Mouse (Mus musculus) heart, postnatal 4 days (tissue): ENCODE data around the gene Abcc6. TPM values are rescaled to one million over a fixed set of nuclear protein-coding genes. Genes with fewer than 3 reads are reported as not detected.

Experiments used
- DNase-seq: peaks from one replicate; pipeline ENCODE4 v3.0.0; 2021
- total RNA-seq, 2 experiments: library from RNA; stranded (reverse); gene quantifications; 2 replicates each; pipeline ENCODE4 v1.2.3; 2021

Abcc6 gene
- total RNA-seq, 2 experiments from 2014 or later = not detected

DNA sequence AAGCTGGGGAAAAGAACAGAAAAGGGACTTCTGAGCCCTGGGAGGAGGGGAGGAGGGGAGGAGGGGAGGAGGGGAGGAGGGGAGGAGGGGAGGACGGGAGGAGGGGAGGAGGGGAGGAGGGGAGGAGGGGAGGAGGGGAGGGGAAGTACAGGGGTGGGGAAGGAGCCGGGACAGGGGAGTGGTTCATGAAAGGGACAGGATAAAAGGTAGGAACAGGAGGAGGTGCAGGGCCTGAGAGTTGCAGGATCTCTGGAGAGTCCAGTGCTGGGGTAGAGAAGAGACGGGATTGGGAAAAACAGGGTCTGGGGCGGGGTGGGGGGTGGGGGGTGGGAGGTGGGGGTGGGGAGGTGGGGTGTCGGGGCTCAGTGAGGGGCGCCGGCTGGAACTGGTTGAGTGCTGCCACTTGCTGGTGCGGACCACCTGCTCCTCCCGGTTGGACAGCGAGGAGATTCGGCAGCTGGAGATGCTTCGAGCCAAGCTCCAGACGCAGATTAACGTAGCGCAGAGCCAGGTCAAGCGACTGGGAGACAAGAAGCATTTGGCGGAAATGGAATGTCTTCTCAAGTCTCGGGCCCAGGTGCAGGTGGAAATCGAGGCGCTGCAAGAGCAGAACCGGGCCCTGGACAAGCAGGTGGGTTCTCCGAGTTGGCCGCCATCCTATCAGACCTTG, 101.3 kb downstream of the Abcc6 start:
- no peak for DNase-seq

DNA sequence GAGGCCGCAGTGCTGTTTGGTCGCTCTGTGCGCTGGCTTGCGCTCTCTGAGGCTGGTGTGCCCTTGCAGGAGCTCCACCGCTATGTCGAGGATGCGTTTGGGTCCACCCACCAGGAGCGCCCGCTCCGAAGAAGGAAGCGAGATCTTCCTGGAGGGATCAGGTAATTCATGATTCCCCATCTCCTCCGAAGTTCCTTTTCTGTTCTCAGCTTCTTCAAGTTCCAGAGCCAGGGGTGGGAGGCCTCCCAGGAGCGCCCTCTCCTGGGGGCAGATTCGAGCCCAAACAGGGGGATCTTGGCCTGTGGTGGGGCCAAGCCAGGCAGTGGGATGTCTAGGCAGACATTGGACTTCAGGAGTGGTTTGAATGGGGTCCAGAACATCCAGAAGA, 105.7 kb downstream of the Abcc6 start:
- DNase-seq = peak; percentile 48

DNA sequence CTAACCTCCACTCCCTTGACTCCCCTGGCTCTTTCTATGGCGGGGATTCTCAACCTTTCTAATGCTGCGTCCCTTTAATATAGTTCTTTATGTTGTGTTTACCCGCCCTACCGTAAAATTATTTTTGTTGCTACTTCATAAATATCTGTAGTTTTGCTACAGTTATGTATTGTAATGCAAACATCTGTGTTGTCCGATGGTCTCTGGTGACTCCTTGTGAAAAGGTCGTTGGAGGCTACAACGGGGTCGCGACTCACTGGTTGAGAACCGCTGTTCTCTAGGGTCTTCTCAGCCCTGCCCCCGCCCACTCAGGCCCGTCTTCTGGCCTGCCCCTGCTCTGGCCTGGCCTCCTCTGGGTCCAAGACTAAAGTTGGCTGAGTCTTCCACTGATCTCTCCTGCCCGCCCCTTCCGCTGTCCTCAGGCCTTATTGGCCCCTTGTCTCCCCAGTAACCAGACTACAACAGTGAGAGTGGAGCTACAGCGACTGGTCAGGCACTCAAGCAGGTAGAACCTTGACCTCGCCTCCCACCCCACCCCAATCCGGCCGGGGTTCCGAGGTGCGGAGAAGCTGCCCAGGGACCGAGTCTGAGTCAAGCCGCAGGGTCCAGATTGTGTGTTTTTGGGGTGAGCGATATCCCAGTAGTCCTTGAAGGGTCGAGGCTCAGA, 106.2 kb downstream of the Abcc6 start, which contains the start of gene Ccdc114:
Gene Ccdc114, plus strand, starts transcription at position 311 of the 667 bp plus-strand sequence.
- DNase-seq = peak; percentile 84

DNA sequence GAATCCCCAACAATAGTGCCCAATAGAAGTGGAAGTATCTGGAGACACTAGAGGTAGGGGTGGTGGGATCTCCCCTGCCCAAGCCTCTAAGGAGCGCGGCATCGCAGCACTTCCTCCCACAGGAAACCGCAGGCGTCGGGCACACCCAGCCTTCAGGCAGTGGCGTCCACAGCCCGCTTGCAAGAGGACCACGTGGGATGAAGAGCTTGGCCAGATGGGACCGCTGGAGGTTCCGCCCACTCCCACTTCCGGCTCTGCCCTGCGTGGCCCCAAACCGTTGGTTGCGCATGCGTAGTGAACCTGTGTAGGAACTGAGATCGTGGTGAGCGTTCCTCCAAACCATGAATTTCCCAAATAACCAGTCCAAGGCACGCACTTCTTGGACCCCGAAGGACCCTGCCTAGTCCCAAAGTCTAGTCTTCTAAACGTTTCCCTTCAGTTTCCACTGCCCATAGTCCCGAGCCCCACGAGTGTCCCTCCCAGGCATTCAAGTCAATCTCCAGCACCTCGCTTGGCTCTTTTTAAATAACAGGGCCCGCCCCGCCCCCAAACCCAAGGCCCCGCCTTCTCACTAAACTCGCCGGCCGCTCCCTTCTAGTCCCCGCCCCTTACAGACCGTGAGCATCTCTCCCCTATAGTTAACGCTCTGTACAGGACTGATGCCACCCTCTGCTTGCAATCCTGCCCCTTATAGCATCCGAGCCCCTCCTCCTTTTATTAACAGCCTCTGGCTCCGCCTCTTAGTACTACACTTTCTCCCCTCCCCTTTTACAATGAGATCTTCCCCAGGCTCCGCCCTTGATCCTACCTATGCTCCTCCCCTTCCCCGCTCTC, 107.0 kb downstream of the Abcc6 start:
- DNase-seq = peak; percentile 95

DNA sequence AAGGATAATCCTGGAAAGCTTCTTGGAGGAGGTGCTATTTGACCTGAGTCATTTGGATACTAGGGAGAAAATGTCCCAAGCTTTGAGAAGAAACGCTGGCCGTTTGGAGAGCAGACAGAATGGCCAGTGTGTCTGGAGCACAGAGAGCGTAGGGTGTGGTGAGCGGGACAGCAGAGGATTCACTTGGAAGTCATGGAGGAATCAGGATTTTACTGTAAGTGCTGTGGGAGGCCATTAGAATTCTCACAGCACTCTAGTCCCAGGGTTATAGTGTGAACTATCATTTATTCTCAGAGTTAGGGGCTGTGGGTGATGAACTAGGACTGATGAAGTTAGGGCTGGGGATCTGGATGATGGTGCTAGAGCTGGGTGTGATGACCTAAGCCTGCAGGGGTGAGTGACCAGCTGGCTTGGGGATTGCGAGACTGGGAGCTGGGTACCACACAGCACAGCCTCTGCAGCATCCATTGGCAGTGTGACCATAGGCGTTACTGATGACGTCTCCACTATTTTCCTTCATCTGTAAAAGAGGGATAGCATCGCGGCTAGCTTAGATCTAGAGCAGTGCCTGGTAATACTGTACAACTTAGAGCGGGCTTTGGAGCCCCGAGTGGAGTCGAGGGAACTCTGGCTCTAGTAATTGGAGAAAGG, 108.0 kb downstream of the Abcc6 start:
- DNase-seq = no peak

DNA sequence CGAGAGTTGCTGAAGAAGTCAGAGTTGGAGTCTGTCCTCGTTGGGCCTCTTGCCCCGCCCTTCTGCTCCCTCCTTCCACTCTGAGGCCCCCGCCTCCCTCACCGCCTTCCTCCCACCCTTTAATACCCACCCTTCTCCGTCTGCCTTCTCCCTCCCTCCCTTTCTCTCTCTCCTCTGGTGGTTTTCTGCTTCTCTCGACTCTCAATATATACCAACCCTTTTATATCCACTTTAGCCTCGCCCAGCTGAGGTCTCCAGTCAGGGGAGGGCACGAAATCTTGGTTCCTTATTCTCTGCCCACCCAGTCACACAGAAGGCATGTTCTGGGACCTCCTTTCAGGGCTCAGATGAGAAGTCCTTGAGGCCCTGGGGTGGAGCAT, 108.9 kb downstream of the Abcc6 start, which contains the start of gene Emp3:
Gene Emp3, minus strand, starts transcription at position 163 of the 380 bp plus-strand sequence.
- DNase-seq = peak; percentile 64

DNA sequence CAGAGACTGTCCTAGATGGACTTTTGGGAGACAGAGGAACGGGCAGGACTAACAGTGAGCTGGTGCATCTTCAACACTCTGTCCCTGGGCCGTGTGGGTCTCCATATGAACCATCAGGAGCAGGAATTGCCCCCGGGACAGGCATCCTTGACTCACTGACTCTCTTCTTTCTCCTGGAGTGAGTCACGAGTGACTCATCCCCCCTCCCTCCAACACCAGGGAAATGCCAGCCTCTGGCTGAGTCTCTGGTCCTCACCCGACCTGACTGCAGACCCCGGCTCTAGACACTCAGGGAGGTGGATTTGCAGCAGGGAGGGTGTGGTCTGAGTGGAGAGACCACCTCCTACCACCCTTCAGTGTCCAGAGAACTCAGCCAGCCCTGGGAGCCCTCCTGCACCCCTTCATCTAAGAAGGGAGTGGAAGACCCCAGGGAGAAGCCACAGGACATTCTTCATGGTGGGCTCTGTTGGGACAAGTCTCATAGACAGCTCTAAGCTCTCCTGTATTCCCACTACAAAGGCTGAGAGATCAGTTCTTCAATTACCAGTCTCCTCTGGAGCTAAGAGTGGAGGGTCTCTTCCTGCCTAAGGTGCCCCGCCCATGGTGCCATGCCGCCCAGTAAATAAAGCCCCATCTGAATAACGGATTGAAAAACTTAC, 109.4 kb downstream of the Abcc6 start:
- DNase-seq = peak; percentile 36

DNA sequence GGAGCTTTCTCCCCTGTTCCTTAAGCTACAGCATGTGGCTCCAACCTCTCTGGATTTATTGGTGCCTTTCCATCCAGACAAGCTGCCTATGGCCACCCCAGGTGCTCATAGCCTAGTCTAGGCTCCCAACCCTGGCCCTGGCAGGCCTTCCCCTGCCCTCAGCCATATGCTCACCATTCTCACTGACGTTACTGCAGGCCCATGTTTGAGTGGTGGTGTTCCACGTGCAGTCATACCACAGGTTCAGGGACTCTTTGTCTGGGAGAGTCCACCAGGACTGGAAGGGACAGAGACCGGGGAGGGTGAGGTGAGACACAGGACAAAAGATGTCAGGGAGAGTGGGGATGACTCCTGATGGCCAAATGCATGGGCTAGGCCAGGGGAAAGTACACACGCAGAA, 110.3 kb downstream of the Abcc6 start:
- no peak for DNase-seq

DNA sequence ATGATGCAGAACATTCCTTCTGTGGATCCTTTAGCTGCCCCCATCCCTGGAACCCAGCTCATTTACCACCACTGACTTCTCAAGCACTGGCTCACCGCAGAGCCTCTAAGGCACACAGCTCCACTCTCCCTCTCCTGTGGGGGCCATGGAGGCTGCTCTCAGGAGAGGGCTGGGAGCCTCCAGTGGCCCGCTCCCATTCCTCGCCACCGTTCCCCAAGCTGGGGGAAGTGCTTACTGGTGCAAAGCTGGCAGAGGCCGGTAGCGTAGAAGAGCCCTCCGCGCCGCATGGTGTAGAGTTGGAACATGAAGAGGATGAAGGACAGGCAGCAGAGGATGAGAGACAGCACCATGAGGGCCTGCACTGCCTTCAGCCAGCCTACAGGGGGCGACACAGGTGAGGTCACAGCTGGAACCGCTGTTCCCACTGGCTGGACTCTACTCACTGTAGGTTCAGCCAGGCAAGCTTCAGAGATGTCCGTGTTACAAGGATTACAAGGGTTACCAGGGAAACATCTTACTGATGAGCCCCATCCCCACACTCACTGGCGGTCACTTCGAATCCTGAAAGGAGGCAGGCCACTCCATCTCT, 110.9 kb downstream of the Abcc6 start:
- DNase-seq = peak; percentile 47

DNA sequence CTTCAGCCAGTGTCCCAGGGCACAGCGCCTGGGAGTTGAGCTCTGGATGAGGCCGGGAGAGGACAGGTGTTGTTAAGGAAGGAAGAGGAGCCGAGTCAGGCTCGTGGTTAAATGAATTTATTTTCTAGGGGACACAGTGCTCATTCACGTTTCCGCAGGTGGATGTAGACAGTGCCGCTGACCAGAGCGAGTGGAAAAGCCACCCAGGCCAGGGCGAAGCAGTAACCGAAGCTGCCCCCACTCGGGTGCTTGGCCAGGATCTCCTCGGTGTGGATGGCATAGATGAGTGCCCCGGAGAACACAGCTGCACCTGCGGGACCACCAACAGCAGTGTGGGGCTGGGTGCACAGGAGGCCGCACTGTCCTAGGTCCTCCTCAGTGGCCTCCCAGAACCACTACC, 112.2 kb downstream of the Abcc6 start:
- DNase-seq = no peak

Other genes starting within 250 kb of the Abcc6 start
- gene Lmtk3, start 246.6 kb downstream of the Abcc6 start, total RNA-seq = under 1 TPM; 0.10 to 0.16 TPM
- not detected for gene Sult2b1, start 245.6 kb downstream of the Abcc6 start, total RNA-seq
- gene Cyth2, start 215.7 kb downstream of the Abcc6 start, total RNA-seq = 100 to 1,000 TPM; 105 to 107 TPM
- gene Kcnj14, start 205.5 kb downstream of the Abcc6 start, total RNA-seq = under 1 TPM; 0.34 to 0.38 TPM
- 10 to 100 TPM; 19.3 to 19.9 TPM for gene Grwd1, start 199.4 kb downstream of the Abcc6 start, total RNA-seq
- 100 to 1,000 TPM; 118 to 130 TPM for gene Kdelr1, start 157.5 kb downstream of the Abcc6 start, total RNA-seq
- gene Grin2d, start 151.9 kb downstream of the Abcc6 start, total RNA-seq = under 1 TPM; 0.52 to 0.63 TPM
- gene Syngr4, start 133.6 kb downstream of the Abcc6 start, total RNA-seq = 1 to 10 TPM in 1 of 2 experiments, under 1 TPM in 1; 0.90 to 1.3 TPM
- gene Tmem143, start 133.4 kb downstream of the Abcc6 start, total RNA-seq = 10 to 100 TPM; 36.9 to 43.9 TPM
- gene Emp3, start 108.9 kb downstream of the Abcc6 start, total RNA-seq = 10 to 100 TPM; 38.0 to 42.1 TPM
- gene Ccdc114, start 106.2 kb downstream of the Abcc6 start, total RNA-seq = 1 to 10 TPM; 1.6 TPM
- gene Nomo1, start 3.4 kb upstream of the Abcc6 start, total RNA-seq = 10 to 100 TPM; 61.0 to 64.7 TPM
- gene Kcnj11, start 70.5 kb upstream of the Abcc6 start, total RNA-seq = 10 to 100 TPM; 55.6 to 61.3 TPM
- gene Abcc8, start 149.7 kb upstream of the Abcc6 start, total RNA-seq = 10 to 100 TPM; 72.8 to 79.6 TPM
- 10 to 100 TPM; 13.1 to 14.2 TPM for gene Ush1c, start 208.2 kb upstream of the Abcc6 start, total RNA-seq
- gene Otog, start 210.7 kb upstream of the Abcc6 start, total RNA-seq = not detected